Mouse (Mus musculus): ENCODE results near the gene Fgf6. TPM values are rescaled to one million over a fixed set of nuclear protein-coding genes. Genes with fewer than 3 reads are reported as not detected.

Gene Fgf6
- polyA plus RNA-seq, 1 experiment from 2014 or later = not detected

GRCm38 (mm10) chr6:127020431-127020830, 5.0 kb downstream of the Fgf6 start:
- no peak for ATAC-seq (ENCODE audit: low FRiP score, low read depth)
- Histone ChIP-seq H3K27ac (replicated peaks) (no peak overlapping the region), H3K36me3 (no peaks in the 10 kb centered on the region), H3K9me3 (no peaks in the 10 kb centered on the region), H3K9ac (replicated peaks) (no peak overlapping the region), H3K4me2 (replicated peaks) (peak overlapping the region; percentile 13; the same call in 1 of the 2 replicates), H3K4me3 (no peak overlapping the region), H3K27me3 (peaks cover 18% of the 10 kb centered on the region), H3K4me1 (peaks cover 13% of the 10 kb centered on the region)
- 14% methylated on average over 13 of the region's 13 CpGs for WGBS

DNA sequence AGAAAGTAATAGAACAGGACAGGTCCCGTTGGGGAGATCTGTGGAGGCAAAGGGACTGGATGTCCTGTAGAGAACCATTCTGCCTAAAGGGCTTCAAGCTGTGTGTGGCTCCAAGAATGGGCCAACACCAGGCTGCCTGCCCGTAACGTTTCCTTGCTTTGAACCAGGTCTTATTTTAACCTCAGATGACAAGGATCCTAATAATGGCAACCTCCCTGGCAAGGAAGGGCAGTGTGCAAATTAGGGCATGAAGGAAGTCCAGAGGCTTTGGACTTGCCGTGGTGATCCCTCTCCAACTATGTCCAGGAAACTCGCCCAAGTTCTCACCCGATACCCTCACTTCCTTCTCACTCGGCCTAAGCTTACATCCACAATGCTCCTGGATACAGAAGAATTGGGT, 9.4 kb downstream of the Fgf6 start:
- H3K27ac ChIP-seq (replicated peaks) = no peak overlapping the region
- H3K4me3 ChIP-seq = no peak overlapping the region
- no peaks in the 10 kb centered on the region for H3K36me3 ChIP-seq
- no peak overlapping the region for H3K9ac ChIP-seq (replicated peaks)
- 77% methylated on average over 7 of the region's 7 CpGs for WGBS
- H3K9me3 ChIP-seq = no peaks in the 10 kb centered on the region
- H3K27me3 ChIP-seq = peaks cover 14% of the 10 kb centered on the region
- no peak overlapping the region for H3K4me2 ChIP-seq (replicated peaks)
- H3K4me1 ChIP-seq = 0 out of 2 replicates have a peak, but pooled peaks cover 3% of the 10 kb centered on the region
- no peak for ATAC-seq (ENCODE audit: low FRiP score, low read depth)

DNA sequence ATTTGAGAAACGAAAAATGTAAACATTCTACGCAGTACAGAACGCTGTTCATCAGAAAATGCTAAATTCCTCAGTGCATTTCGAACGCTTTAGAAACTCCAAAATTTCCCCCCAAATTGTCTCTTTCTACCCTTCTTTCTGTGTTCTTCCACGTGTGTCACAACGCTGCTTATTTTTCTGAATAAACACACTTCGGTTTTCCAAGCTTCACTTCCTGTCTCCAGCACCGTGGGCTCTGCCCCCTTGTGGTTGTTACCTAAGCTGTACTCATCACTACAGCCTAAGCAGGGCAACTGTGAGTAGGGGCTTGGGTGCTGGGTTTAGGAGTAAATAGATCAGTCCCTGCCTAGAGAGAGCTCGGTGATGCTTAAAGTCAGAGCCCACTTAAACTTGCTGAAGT, 19.4 kb downstream of the Fgf6 start:
- ATAC-seq (ENCODE audit: low FRiP score, low read depth) = no peak
- Histone ChIP-seq H3K27ac (replicated peaks) (no peak overlapping the region), H3K36me3 (no peaks in the 10 kb centered on the region), H3K27me3 (no peaks in the 10 kb centered on the region), H3K9me3 (no peaks in the 10 kb centered on the region), H3K4me2 (replicated peaks) (peak overlapping the region; percentile 37), H3K4me1 (no peaks in the 10 kb centered on the region), H3K9ac (replicated peaks) (no peak overlapping the region), H3K4me3 (no peak overlapping the region)
- 42% methylated on average over 10 of the region's 10 CpGs for WGBS

DNA sequence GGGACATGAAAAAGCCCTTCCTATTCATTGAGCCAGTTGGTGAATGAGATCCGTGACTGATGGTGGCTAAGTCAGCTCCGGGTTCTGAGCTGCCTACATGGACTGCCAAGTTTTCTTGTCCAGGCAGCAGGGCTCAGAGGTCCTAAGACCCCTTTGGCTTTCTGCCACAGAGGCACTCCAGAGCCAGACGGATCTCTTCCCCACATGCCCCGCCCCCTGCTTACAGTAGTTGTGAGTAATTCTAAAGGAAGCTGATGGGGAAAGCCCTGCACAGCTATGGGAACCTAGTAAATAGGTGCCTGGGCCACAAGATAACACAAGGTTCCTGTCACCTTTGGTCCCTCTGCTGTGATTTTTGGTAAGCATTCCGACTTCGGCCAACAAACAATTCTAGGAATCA, 29.5 kb downstream of the Fgf6 start:
- no peaks in the 10 kb centered on the region for H3K9me3 ChIP-seq
- no peak overlapping the region for H3K9ac ChIP-seq (replicated peaks)
- H3K4me1 ChIP-seq = no peaks in the 10 kb centered on the region
- ATAC-seq (ENCODE audit: low FRiP score, low read depth) = no peak
- WGBS = 65% methylated on average over 6 of the region's 6 CpGs
- H3K27ac ChIP-seq (replicated peaks) = no peak overlapping the region
- H3K4me3 ChIP-seq = no peak overlapping the region
- H3K36me3 ChIP-seq = no peaks in the 10 kb centered on the region
- no peaks in the 10 kb centered on the region for H3K27me3 ChIP-seq
- H3K4me2 ChIP-seq (replicated peaks) = no peak overlapping the region

GRCm38 (mm10) chr6:127050847-127051246, 35.5 kb downstream of the Fgf6 start:
- Histone ChIP-seq H3K4me2 (replicated peaks) (no peak overlapping the region), H3K4me1 (no peaks in the 10 kb centered on the region), H3K9ac (replicated peaks) (no peak overlapping the region), H3K36me3 (no peaks in the 10 kb centered on the region), H3K4me3 (no peak overlapping the region), H3K9me3 (no peaks in the 10 kb centered on the region), H3K27ac (replicated peaks) (no peak overlapping the region), H3K27me3 (no peaks in the 10 kb centered on the region)
- no peak for ATAC-seq (ENCODE audit: low FRiP score, low read depth)
- 74% methylated on average over 4 of the region's 4 CpGs for WGBS

- no peaks in the 10 kb centered on the region for H3K27me3 ChIP-seq
- H3K27ac ChIP-seq (replicated peaks) = no peak overlapping the region
- H3K9ac ChIP-seq (replicated peaks) = no peak overlapping the region
- no peaks in the 10 kb centered on the region for H3K4me1 ChIP-seq
- H3K9me3 ChIP-seq = no peaks in the 10 kb centered on the region
- no peaks in the 10 kb centered on the region for H3K36me3 ChIP-seq
- H3K4me2 ChIP-seq (replicated peaks) = no peak overlapping the region
- no peak overlapping the region for H3K4me3 ChIP-seq
- ATAC-seq (ENCODE audit: low FRiP score, low read depth) = no peak
- 89% methylated on average over 12 of the region's 12 CpGs for WGBS
These were observed 41.7 kb downstream of the Fgf6 start for GRCm38 (mm10) chr6:127056990-127057588.

- H3K9ac ChIP-seq (replicated peaks) = no peak overlapping the region
- H3K36me3 ChIP-seq = no peaks in the 10 kb centered on the region
- ATAC-seq (ENCODE audit: low FRiP score, low read depth) = no peak
- no peaks in the 10 kb centered on the region for H3K9me3 ChIP-seq
- H3K27ac ChIP-seq (replicated peaks) = no peak overlapping the region
- peaks cover 4% of the 10 kb centered on the region; the same call in 1 of the 2 replicates for H3K4me1 ChIP-seq
- 90% methylated on average over 4 of the region's 4 CpGs for WGBS
- no peak overlapping the region for H3K4me3 ChIP-seq
- H3K27me3 ChIP-seq = 0 out of 2 replicates have a peak, but pooled peaks cover 4% of the 10 kb centered on the region
- H3K4me2 ChIP-seq (replicated peaks) = no peak overlapping the region
These were observed 44.6 kb downstream of the Fgf6 start for GRCm38 (mm10) chr6:127059975-127060374.

DNA sequence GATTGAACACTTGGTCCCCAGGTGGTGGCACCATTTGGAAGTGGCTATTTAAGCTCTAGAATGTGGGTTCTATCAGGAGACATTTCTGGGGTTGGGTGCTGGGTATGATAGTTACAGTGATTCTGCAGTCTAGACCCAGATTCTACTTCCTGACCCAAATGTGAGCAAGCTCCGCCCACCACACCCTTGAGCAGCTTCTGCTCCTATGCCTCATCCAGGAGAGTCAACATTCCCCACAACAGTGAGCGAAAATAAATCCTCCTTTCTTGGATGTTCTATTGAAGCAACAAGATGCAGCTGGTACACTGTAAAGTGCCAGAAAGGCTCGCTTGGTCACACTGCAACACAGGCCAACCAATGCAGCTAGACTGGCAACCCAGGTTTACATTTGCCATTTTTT, 48.5 kb downstream of the Fgf6 start:
- no peak for ATAC-seq (ENCODE audit: low FRiP score, low read depth)
- Histone ChIP-seq H3K4me2 (replicated peaks) (no peak overlapping the region), H3K4me1 (peaks cover 4% of the 10 kb centered on the region; the same call in 1 of the 2 replicates), H3K9me3 (no peaks in the 10 kb centered on the region), H3K36me3 (no peaks in the 10 kb centered on the region), H3K27me3 (peaks cover 12% of the 10 kb centered on the region; the same call in 1 of the 2 replicates), H3K27ac (replicated peaks) (no peak overlapping the region), H3K9ac (replicated peaks) (no peak overlapping the region), H3K4me3 (no peak overlapping the region)
- 86% methylated on average over 3 of the region's 3 CpGs for WGBS

GRCm38 (mm10) chr6:127064815-127065214, 49.4 kb downstream of the Fgf6 start:
- Histone ChIP-seq H3K9me3 (no peaks in the 10 kb centered on the region), H3K9ac (replicated peaks) (peak overlapping the region; percentile 39; the same call in 1 of the 2 replicates), H3K27ac (replicated peaks) (no peak overlapping the region), H3K4me1 (peaks cover 4% of the 10 kb centered on the region; the same call in 1 of the 2 replicates), H3K4me2 (replicated peaks) (peak overlapping the region; percentile 39), H3K4me3 (peak overlapping the region; percentile 7; the same call in 1 of the 2 replicates), H3K36me3 (no peaks in the 10 kb centered on the region), H3K27me3 (peaks cover 12% of the 10 kb centered on the region; the same call in 1 of the 2 replicates)
- 10% methylated on average over 14 of the region's 14 CpGs for WGBS
- ATAC-seq (ENCODE audit: low FRiP score, low read depth) = no peak

- no peak within 1 kb of the TSS for H3K4me3 ChIP-seq
- no peak within 1 kb of the TSS for H3K4me2 ChIP-seq (replicated peaks)
- no peak within 1 kb of the TSS for H3K27ac ChIP-seq (replicated peaks)
- ATAC-seq (ENCODE audit: low FRiP score, low read depth) = 0 out of 2 replicates have a peak, but pooled peaks have one; percentile 54
- peaks cover 4% of the 10 kb centered on the region; the same call in 1 of the 2 replicates for H3K4me1 ChIP-seq
- 9% methylated on average over 5 of the region's 5 CpGs for WGBS
- H3K36me3 ChIP-seq = no peaks in the 10 kb centered on the region
- H3K9me3 ChIP-seq = no peaks in the 10 kb centered on the region
- H3K9ac ChIP-seq (replicated peaks) = no peak within 1 kb of the TSS
- H3K27me3 ChIP-seq = peaks cover 5% of the 10 kb centered on the region; the same call in 1 of the 2 replicates
These were observed 57.4 kb downstream of the Fgf6 start, which contains the start of gene Fgf23 for GRCm38 (mm10) chr6:127072817-127073216. Gene Fgf23 (plus strand): TSS chr6:127072902.
